Mouse (Mus musculus) embryonic facial prominence, embryonic 10.5 days (tissue): ENCODE results near the gene Alox8. TPM values are rescaled to one million over a fixed set of nuclear protein-coding genes. Genes with fewer than 3 reads are reported as not detected.

Source experiments
- DNase-seq: peaks from one replicate; pipeline ENCODE4 v3.0.0-alpha.2; 2017; ENCODE audit warnings: low spot score
- H3K27ac ChIP-seq: fragments of 300-500 bp; sonication (generic); replicated peaks from 2 replicates; pipeline ENCODE4 v1.5.1; 2016; ENCODE audit warnings: mild to moderate bottlenecking
- H3K27me3 ChIP-seq: fragments of 300-500 bp; sonication (generic); replicated peaks from 2 replicates; pipeline ENCODE4 v1.6.1; 2016; ENCODE audit warnings: low read depth, mild to moderate bottlenecking; ENCODE audit not compliant: poor library complexity, severe bottlenecking
- H3K36me3 ChIP-seq: fragments of 300-500 bp; sonication (generic); replicated peaks from 2 replicates; pipeline ENCODE4 v1.6.1; 2016; ENCODE audit warnings: mild to moderate bottlenecking, moderate library complexity
- H3K4me1 ChIP-seq: fragments of 300-500 bp; sonication (generic); 2 replicates; pipeline ENCODE4 v1.6.1; 2016
- H3K4me3 ChIP-seq: fragments of 300-500 bp; sonication (generic); 2 replicates; pipeline ENCODE4 v1.5.1; 2016; ENCODE audit warnings: mild to moderate bottlenecking, moderate library complexity
- H3K9me3 ChIP-seq: fragments of 300-500 bp; sonication (generic); 2 replicates; pipeline ENCODE4 v1.6.1; 2016; ENCODE audit warnings: mild to moderate bottlenecking
- WGBS: fragments of 180-500 bp; shearing (Covaris S2); methylation state at CpG from one replicate; pipeline ENCODE4 v1.1.7; 2016; 5-methylcytosine and 5-hydroxymethylcytosine counted together
- polyA plus RNA-seq: library from polyadenylated mRNA; unstranded; fragments of >200 nt; fragmentation: Nextera tagmentation; extraction: Ambion mirVana; gene quantifications from 2 replicates; pipeline ENCODE4 v1.2.1, GENCODE M21; 2016

Gene Alox8
- polyA plus RNA-seq, 1 experiment from 2014 or later: 0.09 TPM

- Histone ChIP-seq H3K9me3 (no peaks in the 10 kb centered on the region), H3K27me3 (no peaks in the 10 kb centered on the region), H3K36me3 (no peaks in the 10 kb centered on the region), H3K4me1 (0 out of 2 replicates have a peak, but pooled peaks cover 4% of the 10 kb centered on the region), H3K4me3 (no peak overlapping the region), H3K27ac (no peak overlapping the region)
- DNase-seq: no peak
- WGBS: 93% methylated on average over 5 of the region's 5 CpGs
Observed at GRCm38 (mm10) chr11:69217411-69217810, 19.8 kb upstream of the Alox8 start.

GRCm38 (mm10) chr11:69211431-69211830 is 13.8 kb upstream of the Alox8 start:
- Histone ChIP-seq H3K36me3 (no peaks in the 10 kb centered on the region), H3K9me3 (no peaks in the 10 kb centered on the region), H3K4me3 (peak overlapping the region; percentile 42), H3K4me1 (no peaks in the 10 kb centered on the region), H3K27ac (no peak overlapping the region), H3K27me3 (no peaks in the 10 kb centered on the region)
- DNase-seq: peak; percentile 22
- 49% methylated on average over 2 of the region's 2 CpGs for WGBS

- DNase-seq: no peak
- peaks cover 2% of the 10 kb centered on the region; the same call in 1 of the 2 replicates for H3K4me1 ChIP-seq
- H3K27ac ChIP-seq: no peak overlapping the region
- no peak overlapping the region for H3K4me3 ChIP-seq
- WGBS: 78% methylated on average over 13 of the region's 13 CpGs
- H3K9me3 ChIP-seq: no peaks in the 10 kb centered on the region
- H3K27me3 ChIP-seq: peaks cover 23% of the 10 kb centered on the region
- no peaks in the 10 kb centered on the region for H3K36me3 ChIP-seq
Observed at GRCm38 (mm10) chr11:69202469-69203230, 5.0 kb upstream of the Alox8 start.

- Histone ChIP-seq H3K27ac (no peak overlapping the region), H3K27me3 (peaks cover 47% of the 10 kb centered on the region), H3K36me3 (no peaks in the 10 kb centered on the region), H3K4me1 (peaks cover 11% of the 10 kb centered on the region), H3K4me3 (no peak overlapping the region), H3K9me3 (no peaks in the 10 kb centered on the region)
- no peak for DNase-seq
- 80% methylated on average over 6 of the region's 6 CpGs for WGBS
Observed at GRCm38 (mm10) chr11:69200231-69200630, 2.6 kb upstream of the Alox8 start.

GRCm38 (mm10) chr11:69199251-69199650 is 1.6 kb upstream of the Alox8 start:
- DNase-seq: no peak
- H3K9me3 ChIP-seq: no peaks in the 10 kb centered on the region
- 80% methylated on average over 1 of the region's 1 CpGs for WGBS
- H3K27ac ChIP-seq: no peak overlapping the region
- no peaks in the 10 kb centered on the region for H3K36me3 ChIP-seq
- no peak overlapping the region for H3K4me3 ChIP-seq
- H3K4me1 ChIP-seq: peaks cover 11% of the 10 kb centered on the region
- peaks cover 49% of the 10 kb centered on the region for H3K27me3 ChIP-seq

- peak overlapping the region; percentile 45 for H3K4me3 ChIP-seq
- no peak for DNase-seq
- H3K9me3 ChIP-seq: no peaks in the 10 kb centered on the region
- peaks cover 11% of the 10 kb centered on the region for H3K4me1 ChIP-seq
- no peaks in the 10 kb centered on the region for H3K36me3 ChIP-seq
- no peak overlapping the region for H3K27ac ChIP-seq
- 2% methylated on average over 14 of the region's 14 CpGs for WGBS
- peaks cover 49% of the 10 kb centered on the region for H3K27me3 ChIP-seq
Observed at GRCm38 (mm10) chr11:69197194-69197593, 449 bp downstream of the Alox8 start.

GRCm38 (mm10) chr11:69196766-69197165 is 877 bp downstream of the Alox8 start:
- Histone ChIP-seq H3K27ac (no peak overlapping the region), H3K27me3 (peaks cover 49% of the 10 kb centered on the region), H3K4me3 (peak overlapping the region; percentile 45), H3K36me3 (no peaks in the 10 kb centered on the region), H3K9me3 (no peaks in the 10 kb centered on the region), H3K4me1 (peaks cover 11% of the 10 kb centered on the region)
- DNase-seq: peak; percentile 14
- 10% methylated on average over 5 of the region's 5 CpGs for WGBS

GRCm38 (mm10) chr11:69192840-69193239 is 4.8 kb downstream of the Alox8 start:
- H3K4me3 ChIP-seq: no peak overlapping the region
- DNase-seq: peak; percentile 38
- 1% methylated on average over 1 of the region's 1 CpGs for WGBS

GRCm38 (mm10) chr11:69185936-69186335 is 11.7 kb downstream of the Alox8 start:
- Histone ChIP-seq H3K27me3 (no peaks in the 10 kb centered on the region), H3K9me3 (no peaks in the 10 kb centered on the region), H3K4me1 (peaks cover 7% of the 10 kb centered on the region; the same call in 1 of the 2 replicates), H3K4me3 (no peak overlapping the region), H3K36me3 (no peaks in the 10 kb centered on the region), H3K27ac (no peak overlapping the region)
- no peak for DNase-seq
- 77% methylated on average over 6 of the region's 6 CpGs for WGBS

More at GRCm38 (mm10) chr11:69192840-69193239, 4.8 kb downstream of the Alox8 start:
- Histone ChIP-seq H3K9me3 (no peaks in the 10 kb centered on the region), H3K27ac (no peak overlapping the region), H3K36me3 (no peaks in the 10 kb centered on the region), H3K27me3 (peaks cover 28% of the 10 kb centered on the region), H3K4me1 (peaks cover 11% of the 10 kb centered on the region)

- H3K36me3 ChIP-seq: no peaks in the 10 kb centered on the region
- H3K9me3 ChIP-seq: no peaks in the 10 kb centered on the region
- H3K27ac ChIP-seq: no peak overlapping the region
- H3K27me3 ChIP-seq: no peaks in the 10 kb centered on the region
- H3K4me3 ChIP-seq: no peak overlapping the region
- DNase-seq: no peak
- 87% methylated on average over 5 of the region's 5 CpGs for WGBS
- peaks cover 7% of the 10 kb centered on the region; the same call in 1 of the 2 replicates for H3K4me1 ChIP-seq
Observed at GRCm38 (mm10) chr11:69185031-69185430, 12.6 kb downstream of the Alox8 start.

GRCm38 (mm10) chr11:69180120-69180519 is 17.5 kb downstream of the Alox8 start:
- no peak for DNase-seq
- Histone ChIP-seq H3K27ac (no peak overlapping the region), H3K9me3 (no peaks in the 10 kb centered on the region), H3K36me3 (no peaks in the 10 kb centered on the region), H3K27me3 (no peaks in the 10 kb centered on the region), H3K4me3 (no peak overlapping the region), H3K4me1 (peaks cover 7% of the 10 kb centered on the region; the same call in 1 of the 2 replicates)
- WGBS: 85% methylated on average over 4 of the region's 4 CpGs

- Histone ChIP-seq H3K36me3 (no peaks in the 10 kb centered on the region), H3K9me3 (no peaks in the 10 kb centered on the region), H3K27me3 (no peaks in the 10 kb centered on the region), H3K27ac (no peak overlapping the region), H3K4me1 (peaks cover 7% of the 10 kb centered on the region; the same call in 1 of the 2 replicates), H3K4me3 (no peak overlapping the region)
- 68% methylated on average over 3 of the region's 3 CpGs for WGBS
- DNase-seq: no peak
Observed at GRCm38 (mm10) chr11:69179512-69179911, 18.1 kb downstream of the Alox8 start.

- no peak overlapping the region for H3K4me3 ChIP-seq
- H3K9me3 ChIP-seq: no peaks in the 10 kb centered on the region
- DNase-seq: no peak
- WGBS: 76% methylated on average over 3 of the region's 3 CpGs
- H3K27ac ChIP-seq: no peak overlapping the region
- no peaks in the 10 kb centered on the region for H3K27me3 ChIP-seq
- no peaks in the 10 kb centered on the region for H3K36me3 ChIP-seq
- H3K4me1 ChIP-seq: peaks cover 7% of the 10 kb centered on the region; the same call in 1 of the 2 replicates
Observed at GRCm38 (mm10) chr11:69178525-69178924, 19.1 kb downstream of the Alox8 start.
